Mouse (Mus musculus) megakaryocyte progenitor cell, adult 5-6 weeks (primary cell): ENCODE results near the gene Med26. TPM values are rescaled to one million over a fixed set of nuclear protein-coding genes. Genes with fewer than 3 reads are reported as not detected.
A peak's percentile ranks its signal among the peaks of the same experiment; 100 is the strongest.

ENCODE experiments used
- ATAC-seq: replicated peaks from 2 replicates; pipeline ENCODE4 v1.8.0; 2016; ENCODE audit warnings: mild to moderate bottlenecking, moderate TSS enrichment, inconsistent platforms; ENCODE audit not compliant: poor library complexity
- total RNA-seq, 2 experiments: library from RNA; stranded (forward) in 1 of 2; stranded (reverse) in 1 of 2; fragments of 157-497, 149-512 nt in 1 of 2; fragments of 200-1000 nt in 1 of 2; gene quantifications; 2 replicates each; pipeline versions ENCODE4 v1.2.3 to v1.2.4; 2015 to 2017

Gene Med26
- total RNA-seq (2015) (10.0 and 12.0 TPM in 2 replicates), total RNA-seq (2017) (8.6 and 9.9 TPM in 2 replicates)

- peak; percentile 85 for ATAC-seq
Measured at GRCm38 (mm10) chr8:72547802-72548643, at the start of gene Med26. Gene Med26 (minus strand): TSS chr8:72548270.

- ATAC-seq = peak; percentile 91
Measured at GRCm38 (mm10) chr8:72590198-72590597, 42.1 kb upstream of the Med26 start.

- ATAC-seq = no peak
Measured at GRCm38 (mm10) chr8:72589286-72589685, 41.2 kb upstream of the Med26 start.

- ATAC-seq = no peak
Measured at GRCm38 (mm10) chr8:72588865-72589264, 40.8 kb upstream of the Med26 start.

GRCm38 (mm10) chr8:72587806-72588205, 39.7 kb upstream of the Med26 start:
- ATAC-seq = no peak

- no peak for ATAC-seq
Measured at GRCm38 (mm10) chr8:72584390-72584789, 36.3 kb upstream of the Med26 start.

GRCm38 (mm10) chr8:72583056-72583771, 35.1 kb upstream of the Med26 start:
- ATAC-seq = peak; percentile 91

GRCm38 (mm10) chr8:72579374-72579773, 31.3 kb upstream of the Med26 start:
- no peak for ATAC-seq

GRCm38 (mm10) chr8:72577941-72578340, 29.9 kb upstream of the Med26 start:
- ATAC-seq = no peak

GRCm38 (mm10) chr8:72577266-72577665, 29.2 kb upstream of the Med26 start:
- no peak for ATAC-seq

GRCm38 (mm10) chr8:72575915-72576314, 27.8 kb upstream of the Med26 start:
- ATAC-seq = no peak

- no peak for ATAC-seq
Measured at GRCm38 (mm10) chr8:72573450-72573849, 25.4 kb upstream of the Med26 start.

- no peak for ATAC-seq
Measured at GRCm38 (mm10) chr8:72572507-72572906, 24.4 kb upstream of the Med26 start.

- peak; percentile 39 for ATAC-seq
Measured at GRCm38 (mm10) chr8:72571611-72572473, 23.8 kb upstream of the Med26 start, which contains the start of gene Tmem38a. Gene Tmem38a (plus strand): TSS chr8:72572055.

- peak; percentile 90 for ATAC-seq
Measured at GRCm38 (mm10) chr8:72570633-72571610, 22.9 kb upstream of the Med26 start, which contains the start of gene Smim7. Gene Smim7 (minus strand): TSS chr8:72571088.

GRCm38 (mm10) chr8:72565970-72566369, 17.9 kb upstream of the Med26 start:
- ATAC-seq = no peak

- no peak for ATAC-seq
Measured at GRCm38 (mm10) chr8:72561111-72561689, 13.1 kb upstream of the Med26 start.

GRCm38 (mm10) chr8:72555770-72556169, 7.7 kb upstream of the Med26 start:
- no peak for ATAC-seq

- ATAC-seq = no peak
Measured at GRCm38 (mm10) chr8:72549314-72549892, 1.3 kb upstream of the Med26 start.
